Mouse (Mus musculus): ENCODE measurements around the gene Ntng1. TPM values are rescaled to one million over a fixed set of nuclear protein-coding genes. Genes with fewer than 3 reads are reported as not detected.

The Ntng1 gene
- polyA plus RNA-seq (2015; fragmentation: Nextera tagmentation; extraction: Ambion mirVana) = 3.3 and 4.4 TPM in 2 replicates

DNA sequence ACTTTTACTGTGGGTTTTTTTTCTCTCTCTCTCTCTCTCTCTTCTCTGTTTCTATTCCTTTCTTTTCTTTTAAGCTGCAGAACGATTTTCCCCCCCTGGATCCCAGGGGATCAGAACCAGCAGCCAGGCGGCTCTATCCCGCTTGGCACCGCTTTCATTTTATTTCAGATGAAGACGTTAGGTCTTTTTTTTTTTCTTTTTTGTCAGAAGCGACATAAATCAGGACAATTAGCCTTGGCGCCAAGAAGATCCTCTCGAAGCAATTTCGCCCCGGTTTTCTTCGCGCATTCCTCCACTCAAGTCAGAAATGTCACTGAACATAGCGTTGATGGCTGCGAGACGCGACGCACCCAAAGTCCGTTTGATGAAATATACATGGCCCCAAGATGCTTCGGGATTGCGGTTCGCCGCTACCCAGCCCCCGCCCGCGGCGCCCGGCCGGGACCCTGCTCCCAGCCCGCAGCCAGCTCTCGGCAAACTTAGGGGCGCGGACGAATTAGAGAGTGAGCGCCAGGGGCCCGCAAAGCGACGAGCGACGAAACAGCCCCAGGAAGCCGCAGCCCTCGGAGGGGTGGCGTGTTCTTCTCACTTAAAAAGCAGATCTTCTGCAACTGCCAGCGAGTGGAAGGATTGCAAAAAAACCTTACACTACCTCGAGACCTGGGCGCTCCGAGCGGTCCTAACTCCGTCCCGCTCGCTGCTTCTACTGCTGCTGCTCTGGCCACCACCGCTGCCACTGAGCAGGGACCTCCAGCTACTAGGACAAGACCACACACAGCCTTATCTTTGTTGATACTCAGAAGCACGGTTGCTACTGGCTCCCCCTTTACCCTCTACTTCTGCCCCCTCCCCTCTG lies at the start of gene Ntng1:
Gene Ntng1 (minus strand): TSS at position 806 of the 856 bp plus-strand sequence.
- Histone ChIP-seq H3K9me3 (no peaks in the 10 kb centered on the region), H3K36me3 (no peaks in the 10 kb centered on the region), H3K9ac (peak within 1 kb of the TSS; percentile 25), H3K4me2 (peak within 1 kb of the TSS; percentile 98), H3K4me3 (replicated peaks) (peak within 1 kb of the TSS; percentile 56), H3K27me3 (replicated peaks) (peaks cover 10% of the 10 kb centered on the region; the same call in 1 of the 2 replicates), H3K27ac (no peak within 1 kb of the TSS), H3K4me1 (peaks cover 3% of the 10 kb centered on the region; the same call in 1 of the 2 replicates)
- under 1% methylated on average over 52 of the region's 52 CpGs for WGBS
- ATAC-seq (ENCODE audit: insufficient read depth, low FRiP score, low read depth) = peak; percentile 43; the same call in 1 of the 2 replicates

DNA sequence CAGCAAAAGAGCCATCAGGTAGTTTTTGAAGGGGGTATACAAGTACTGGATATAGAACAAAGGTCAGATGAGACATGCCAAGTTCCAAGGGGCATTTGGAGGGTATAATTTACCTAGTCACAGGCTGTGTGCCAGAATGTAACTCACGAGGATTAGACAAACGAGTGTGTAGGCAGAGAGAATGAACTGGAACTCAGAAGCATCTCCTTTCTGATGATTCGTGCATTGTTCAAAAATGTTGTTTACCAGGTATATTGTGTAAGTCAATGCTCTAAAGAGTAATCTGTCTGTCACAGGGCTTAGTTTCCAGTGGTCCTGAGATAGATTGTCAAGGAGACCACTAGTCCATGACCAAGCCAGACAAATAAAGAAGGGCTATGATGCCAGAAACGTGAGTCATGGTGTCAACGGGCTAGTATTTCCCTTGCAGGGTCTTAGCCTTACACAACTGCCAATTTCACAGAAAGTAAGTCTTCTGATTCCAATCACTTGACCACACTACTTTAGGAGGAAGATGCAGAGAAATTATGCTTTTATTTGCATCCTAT lies 43.7 kb upstream of the Ntng1 start:
- no peaks in the 10 kb centered on the region for H3K4me1 ChIP-seq
- H3K4me3 ChIP-seq (replicated peaks) = no peak overlapping the region
- ATAC-seq (ENCODE audit: insufficient read depth, low FRiP score, low read depth) = no peak
- WGBS = 80% methylated on average over 5 of the region's 5 CpGs
- no peak overlapping the region for H3K4me2 ChIP-seq
- no peaks in the 10 kb centered on the region for H3K36me3 ChIP-seq
- no peaks in the 10 kb centered on the region for H3K27me3 ChIP-seq (replicated peaks)
- H3K9ac ChIP-seq = no peak overlapping the region
- no peak overlapping the region for H3K27ac ChIP-seq
- H3K9me3 ChIP-seq = no peaks in the 10 kb centered on the region

DNA sequence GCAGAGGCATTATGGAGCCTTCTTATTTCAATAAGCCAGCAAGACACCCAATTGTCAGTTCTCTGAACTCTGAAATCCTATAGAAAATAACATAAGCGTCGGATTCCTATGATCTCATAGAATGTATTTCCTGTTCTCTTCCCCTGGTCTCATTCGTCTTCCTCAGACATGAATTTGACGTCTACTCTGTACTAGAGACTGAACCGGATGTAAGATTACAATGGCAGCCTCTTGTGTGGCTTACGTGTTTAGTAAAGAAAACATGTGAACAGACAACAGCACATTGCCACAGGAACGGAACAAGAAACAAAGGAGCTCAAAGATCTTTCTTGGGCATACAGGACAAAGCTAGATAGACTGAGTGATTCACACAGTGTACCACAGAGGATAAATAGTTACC lies 5.3 kb upstream of the Ntng1 start:
- WGBS = 51% methylated on average over 7 of the region's 7 CpGs
- Histone ChIP-seq H3K27me3 (replicated peaks) (0 out of 2 replicates have a peak, but pooled peaks cover 3% of the 10 kb centered on the region), H3K9me3 (no peaks in the 10 kb centered on the region), H3K36me3 (no peaks in the 10 kb centered on the region), H3K27ac (no peak overlapping the region), H3K9ac (no peak overlapping the region), H3K4me1 (no peaks in the 10 kb centered on the region), H3K4me2 (no peak overlapping the region), H3K4me3 (replicated peaks) (no peak overlapping the region)
- no peak for ATAC-seq (ENCODE audit: insufficient read depth, low FRiP score, low read depth)

DNA sequence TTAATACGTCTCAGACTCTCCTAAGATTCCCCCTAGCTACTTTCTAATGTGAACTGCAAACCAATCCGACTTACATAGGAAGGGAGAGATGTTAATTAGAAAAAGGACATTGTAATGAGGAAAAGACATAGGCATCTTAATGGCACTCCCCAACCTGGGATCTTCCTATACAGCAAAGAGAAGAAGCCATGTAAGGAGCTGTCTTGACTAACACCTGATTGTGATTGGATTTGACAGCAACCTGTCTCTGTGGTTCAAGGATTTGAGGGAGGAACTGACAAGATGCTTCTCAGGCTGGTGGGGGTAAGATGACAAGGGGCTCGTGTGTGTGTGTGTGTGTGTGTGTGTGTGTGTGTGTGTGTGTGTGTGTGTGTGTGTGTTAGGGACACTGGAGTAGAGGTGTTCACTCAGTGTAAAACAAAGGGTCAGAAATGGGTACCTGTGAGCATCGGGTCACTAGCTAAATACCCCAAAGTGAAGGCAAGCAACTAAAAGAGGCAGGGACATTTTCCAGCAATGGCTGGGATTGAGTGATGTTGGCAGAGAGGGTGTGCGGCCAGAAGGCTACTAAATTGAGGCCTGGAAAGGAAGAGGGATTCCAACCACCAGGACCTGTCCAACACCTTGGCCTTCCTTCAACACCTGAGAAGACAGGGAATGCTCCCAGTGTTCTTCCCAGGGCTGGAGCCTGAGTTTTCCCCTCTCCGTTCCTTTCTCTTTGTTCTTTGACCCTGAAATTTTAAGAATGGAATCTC lies 667 bp upstream of the Ntng1 start:
- peak overlapping the region; percentile 98; the same call in 1 of the 2 replicates for H3K4me2 ChIP-seq
- WGBS = 45% methylated on average over 6 of the region's 6 CpGs
- no peak overlapping the region for H3K27ac ChIP-seq
- peaks cover 10% of the 10 kb centered on the region; the same call in 1 of the 2 replicates for H3K27me3 ChIP-seq (replicated peaks)
- no peak for ATAC-seq (ENCODE audit: insufficient read depth, low FRiP score, low read depth)
- H3K36me3 ChIP-seq = no peaks in the 10 kb centered on the region
- peaks cover 3% of the 10 kb centered on the region; the same call in 1 of the 2 replicates for H3K4me1 ChIP-seq
- no peak overlapping the region for H3K9ac ChIP-seq
- no peaks in the 10 kb centered on the region for H3K9me3 ChIP-seq
- H3K4me3 ChIP-seq (replicated peaks) = no peak overlapping the region; the same call in 1 of the 2 replicates

DNA sequence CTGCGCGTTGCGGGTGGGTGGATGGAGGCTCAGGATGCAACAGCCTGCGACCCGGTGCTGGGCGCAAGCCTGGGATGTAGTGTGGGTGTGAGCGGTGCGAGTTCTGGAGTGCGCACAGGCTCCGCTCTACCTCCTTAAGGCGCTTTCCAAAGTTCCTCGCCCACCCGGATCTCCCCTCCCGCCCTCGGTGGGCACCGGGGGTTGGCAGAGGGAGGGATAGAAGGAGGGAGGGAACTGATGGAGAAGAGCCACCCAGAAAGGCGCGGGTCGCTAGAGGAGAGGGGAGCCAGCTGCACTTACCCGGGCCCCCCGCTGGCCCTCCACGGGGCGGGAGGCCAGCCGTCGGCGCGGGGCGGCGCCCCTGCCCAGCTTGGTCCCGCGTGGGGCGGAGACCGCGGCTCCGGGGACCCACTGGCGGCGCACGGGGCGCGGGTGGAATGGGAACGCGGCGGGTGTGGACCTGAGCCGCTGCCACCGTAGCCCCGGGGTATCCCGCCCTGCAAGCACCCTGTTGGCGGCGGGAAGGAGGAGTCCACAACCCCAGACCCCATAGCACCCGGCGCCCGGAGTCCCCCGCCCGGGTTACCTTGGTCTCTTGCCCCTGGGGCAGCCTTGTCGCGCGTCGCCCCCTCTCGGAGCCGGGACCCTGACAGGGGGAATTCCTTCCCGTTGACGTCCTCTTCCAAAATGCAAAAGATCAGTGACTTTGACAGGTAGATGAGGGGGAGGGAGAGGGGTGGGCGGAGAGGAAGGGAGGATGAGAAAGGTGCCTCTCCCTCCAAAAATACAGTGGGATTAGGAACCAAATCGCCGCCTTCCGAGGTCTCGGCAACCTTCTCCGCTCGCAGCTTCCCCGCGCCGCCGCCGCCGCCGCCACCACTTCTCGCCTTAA lies 1.3 kb downstream of the Ntng1 start:
- H3K27me3 ChIP-seq (replicated peaks) = peaks cover 10% of the 10 kb centered on the region; the same call in 1 of the 2 replicates
- H3K4me2 ChIP-seq = peak overlapping the region; percentile 98
- no peaks in the 10 kb centered on the region for H3K9me3 ChIP-seq
- ATAC-seq (ENCODE audit: insufficient read depth, low FRiP score, low read depth) = peak; percentile 61
- H3K4me3 ChIP-seq (replicated peaks) = peak overlapping the region; percentile 56
- H3K36me3 ChIP-seq = no peaks in the 10 kb centered on the region
- under 1% methylated on average over 77 of the region's 77 CpGs for WGBS
- peak overlapping the region; percentile 24; the same call in 1 of the 2 replicates for H3K9ac ChIP-seq
- H3K27ac ChIP-seq = no peak overlapping the region
- peaks cover 3% of the 10 kb centered on the region; the same call in 1 of the 2 replicates for H3K4me1 ChIP-seq

DNA sequence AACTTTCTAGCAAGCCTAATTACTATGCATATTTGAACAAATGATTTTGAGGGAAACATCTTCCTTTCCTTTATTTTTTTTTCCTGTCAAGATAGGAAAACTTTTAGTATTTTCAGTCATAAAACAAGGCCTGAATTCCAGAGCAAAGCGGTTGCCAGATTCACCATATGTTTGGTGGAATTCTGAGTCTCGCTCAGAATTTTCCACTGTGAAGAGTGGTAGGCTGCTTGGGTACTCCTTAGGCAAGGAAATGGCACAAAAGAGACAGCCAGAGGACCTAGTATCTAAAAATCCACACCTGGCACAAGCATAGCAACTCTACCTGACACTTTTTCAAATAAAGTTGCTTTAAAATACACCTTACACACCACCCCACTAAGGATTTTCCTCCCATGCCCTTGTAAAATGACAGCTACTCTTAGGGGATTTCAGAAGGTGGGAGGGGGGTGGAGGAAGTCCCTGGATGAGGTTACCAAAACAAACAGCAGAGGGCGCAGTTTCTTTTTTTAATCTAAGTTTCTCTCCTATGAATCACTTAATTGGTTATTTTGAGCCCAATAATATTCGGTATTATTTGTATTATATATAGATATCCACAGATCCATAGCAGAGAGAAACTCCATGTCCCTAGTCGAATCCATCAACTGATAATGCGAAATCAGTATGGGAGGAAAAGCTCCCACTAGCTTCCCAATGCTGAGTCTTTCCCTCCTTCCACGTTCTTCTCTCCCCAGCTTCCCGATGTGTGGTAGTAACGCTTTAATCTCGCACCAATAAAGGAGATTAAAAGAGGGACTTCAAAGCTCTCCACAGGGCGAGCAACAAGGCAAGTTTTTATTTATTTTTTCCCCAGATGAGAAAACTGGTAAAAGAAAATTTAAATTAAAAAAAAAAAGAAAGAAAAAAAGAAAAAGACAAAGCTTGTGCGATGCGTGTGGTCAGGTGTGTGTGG lies 2.2 kb downstream of the Ntng1 start:
- Histone ChIP-seq H3K27me3 (replicated peaks) (peaks cover 10% of the 10 kb centered on the region; the same call in 1 of the 2 replicates), H3K4me2 (peak overlapping the region; percentile 98), H3K9me3 (no peaks in the 10 kb centered on the region), H3K4me1 (peaks cover 3% of the 10 kb centered on the region; the same call in 1 of the 2 replicates), H3K36me3 (no peaks in the 10 kb centered on the region), H3K4me3 (replicated peaks) (peak overlapping the region; percentile 56), H3K9ac (no peak overlapping the region), H3K27ac (no peak overlapping the region)
- WGBS = 4% methylated on average over 13 of the region's 13 CpGs
- ATAC-seq (ENCODE audit: insufficient read depth, low FRiP score, low read depth) = no peak

DNA sequence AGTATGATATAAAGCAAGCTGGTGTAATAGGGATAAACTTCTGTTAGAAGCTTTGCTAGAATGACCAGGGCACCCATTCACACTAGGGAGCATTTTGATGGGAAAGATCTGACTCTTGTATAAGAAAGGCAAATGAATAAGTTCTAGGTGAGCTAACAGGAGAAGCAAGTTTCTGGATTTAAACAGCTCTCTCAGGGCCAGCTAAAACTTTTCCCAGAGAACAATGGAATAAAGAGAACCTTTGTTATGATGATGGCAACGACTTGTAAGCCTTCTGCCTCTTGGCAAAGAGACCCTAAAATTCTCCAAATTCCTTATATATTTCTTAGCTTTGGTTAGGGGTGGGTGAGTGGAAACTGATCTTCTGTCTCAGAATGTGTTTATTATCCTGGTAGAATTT lies 7.7 kb downstream of the Ntng1 start:
- H3K9ac ChIP-seq = no peak overlapping the region
- no peak overlapping the region for H3K4me2 ChIP-seq
- no peaks in the 10 kb centered on the region for H3K36me3 ChIP-seq
- H3K4me3 ChIP-seq (replicated peaks) = no peak overlapping the region
- WGBS = 6% methylated on average over 1 of the region's 1 CpGs
- no peak overlapping the region for H3K27ac ChIP-seq
- no peak for ATAC-seq (ENCODE audit: insufficient read depth, low FRiP score, low read depth)
- no peaks in the 10 kb centered on the region for H3K27me3 ChIP-seq (replicated peaks)
- no peaks in the 10 kb centered on the region for H3K4me1 ChIP-seq
- H3K9me3 ChIP-seq = no peaks in the 10 kb centered on the region

DNA sequence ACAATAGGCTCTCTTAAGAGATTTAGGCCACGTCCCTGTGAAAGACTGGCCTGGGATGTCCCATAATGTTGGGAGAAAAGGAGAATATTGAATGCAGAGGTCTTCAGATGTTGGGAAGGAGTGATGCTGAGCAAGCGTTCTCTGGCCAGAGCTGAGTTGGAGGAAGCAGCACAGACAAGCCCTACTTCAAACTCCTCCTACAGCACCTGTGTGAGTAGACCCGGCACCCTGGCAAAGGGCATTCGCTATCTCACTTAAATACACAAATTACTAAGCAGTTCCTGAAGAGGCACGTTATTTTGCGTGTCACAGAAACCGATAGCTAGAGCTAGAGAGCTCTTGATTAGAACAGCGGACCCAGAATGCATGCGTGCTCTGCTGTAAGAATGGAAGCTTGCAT lies 10.7 kb downstream of the Ntng1 start:
- Histone ChIP-seq H3K9ac (no peak overlapping the region), H3K4me2 (no peak overlapping the region), H3K27ac (no peak overlapping the region), H3K4me1 (no peaks in the 10 kb centered on the region), H3K9me3 (no peaks in the 10 kb centered on the region), H3K36me3 (no peaks in the 10 kb centered on the region), H3K4me3 (replicated peaks) (no peak overlapping the region), H3K27me3 (replicated peaks) (no peaks in the 10 kb centered on the region)
- peak; percentile 60; the same call in 1 of the 2 replicates for ATAC-seq (ENCODE audit: insufficient read depth, low FRiP score, low read depth)
- 82% methylated on average over 9 of the region's 9 CpGs for WGBS

DNA sequence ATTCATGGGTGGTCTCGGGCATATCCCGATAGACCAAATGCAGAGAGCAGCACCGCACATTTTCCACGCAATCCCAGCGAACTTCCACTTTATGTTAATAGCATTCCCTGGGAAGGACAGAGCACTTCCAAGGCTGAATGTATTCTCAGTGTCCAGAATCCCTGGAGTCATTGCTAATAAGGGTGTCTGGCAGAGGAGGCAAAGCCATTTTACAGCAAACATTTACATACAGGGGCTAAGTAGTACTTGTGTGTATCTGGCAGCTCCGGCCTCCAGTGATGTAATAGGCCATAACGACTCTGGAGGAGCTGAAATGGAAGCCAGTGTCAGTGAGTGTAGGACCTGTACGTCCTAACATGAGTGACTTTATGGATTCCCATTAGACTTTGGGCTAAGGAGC lies 11.5 kb downstream of the Ntng1 start:
- Histone ChIP-seq H3K4me2 (no peak overlapping the region), H3K36me3 (no peaks in the 10 kb centered on the region), H3K27me3 (replicated peaks) (no peaks in the 10 kb centered on the region), H3K27ac (no peak overlapping the region), H3K4me3 (replicated peaks) (no peak overlapping the region), H3K9ac (no peak overlapping the region), H3K4me1 (no peaks in the 10 kb centered on the region), H3K9me3 (no peaks in the 10 kb centered on the region)
- WGBS = 74% methylated on average over 8 of the region's 8 CpGs
- ATAC-seq (ENCODE audit: insufficient read depth, low FRiP score, low read depth) = no peak

Measured in stomach, embryonic 15.5 days (tissue).